Mouse (Mus musculus): Measurements from ENCODE around the gene Rabepk. TPM values are rescaled to one million over a fixed set of nuclear protein-coding genes. Genes with fewer than 3 reads are reported as not detected.
"Not testable (repeated sequence)": the region's sequence is repeated elsewhere in the genome, so short reads cannot be mapped to it uniquely, and the experiment has no call there.

Rabepk gene
- polyA plus RNA-seq (2012; rRNA removed): 37.1 and 38.2 TPM in 2 replicates

- peak within 1 kb of the TSS; percentile 48 for H3K4me3 ChIP-seq (ENCODE audit: insufficient read depth, low read length)
- TF ChIP-seq CTCF (IDR thresholded peaks at IDR 0.05; ENCODE audit: extremely low read depth, insufficient read depth, low read length): no peak
- peak; percentile 67 for TF ChIP-seq POLR2A (IDR thresholded peaks at IDR 0.05; ENCODE audit: extremely low read depth, insufficient read depth, low read length)
- H3K4me1 ChIP-seq (ENCODE audit: control insufficient read depth, insufficient read depth, low read length): peaks cover 4% of the 10 kb centered on the region; the same call in 1 of the 2 replicates
- H3K27ac ChIP-seq (ENCODE audit: insufficient read depth, low read length): peak within 1 kb of the TSS; percentile 6; the same call in 1 of the 2 replicates
Measured at GRCm38 (mm10) chr2:34799357-34800256, at the start of gene Rabepk. Rabepk (minus strand) TSS chr2:34799912.

DNA sequence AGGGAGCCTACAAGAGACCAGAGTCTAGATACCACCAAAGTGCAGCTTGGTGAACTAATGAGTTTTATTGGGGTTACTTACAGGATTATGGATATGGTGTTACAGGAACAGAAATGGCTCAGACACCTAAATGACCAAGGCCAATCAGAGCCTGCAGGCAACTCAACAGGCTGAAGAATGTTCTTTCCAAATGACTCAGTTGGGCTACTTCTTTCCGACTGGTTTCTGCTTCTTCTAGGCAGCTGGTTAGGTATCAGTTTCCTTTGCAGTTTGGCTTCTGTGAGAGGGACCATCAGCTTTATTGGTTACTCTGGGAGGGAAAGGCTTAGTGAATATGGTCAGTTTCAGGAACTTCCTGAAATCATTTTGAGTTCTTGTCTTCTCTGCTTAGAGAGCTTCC lies 48.0 kb upstream of the Rabepk start:
- Histone ChIP-seq H3K27ac (ENCODE audit: insufficient read depth, low read length) (no peak overlapping the region), H3K4me1 (ENCODE audit: control insufficient read depth, insufficient read depth, low read length) (peaks cover 1% of the 10 kb centered on the region; the same call in 1 of the 2 replicates), H3K4me3 (ENCODE audit: insufficient read depth, low read length) (no peak overlapping the region)
- TF ChIP-seq CTCF (IDR thresholded peaks at IDR 0.05; ENCODE audit: extremely low read depth, insufficient read depth, low read length) (no peak), POLR2A (IDR thresholded peaks at IDR 0.05; ENCODE audit: extremely low read depth, insufficient read depth, low read length) (no peak)

DNA sequence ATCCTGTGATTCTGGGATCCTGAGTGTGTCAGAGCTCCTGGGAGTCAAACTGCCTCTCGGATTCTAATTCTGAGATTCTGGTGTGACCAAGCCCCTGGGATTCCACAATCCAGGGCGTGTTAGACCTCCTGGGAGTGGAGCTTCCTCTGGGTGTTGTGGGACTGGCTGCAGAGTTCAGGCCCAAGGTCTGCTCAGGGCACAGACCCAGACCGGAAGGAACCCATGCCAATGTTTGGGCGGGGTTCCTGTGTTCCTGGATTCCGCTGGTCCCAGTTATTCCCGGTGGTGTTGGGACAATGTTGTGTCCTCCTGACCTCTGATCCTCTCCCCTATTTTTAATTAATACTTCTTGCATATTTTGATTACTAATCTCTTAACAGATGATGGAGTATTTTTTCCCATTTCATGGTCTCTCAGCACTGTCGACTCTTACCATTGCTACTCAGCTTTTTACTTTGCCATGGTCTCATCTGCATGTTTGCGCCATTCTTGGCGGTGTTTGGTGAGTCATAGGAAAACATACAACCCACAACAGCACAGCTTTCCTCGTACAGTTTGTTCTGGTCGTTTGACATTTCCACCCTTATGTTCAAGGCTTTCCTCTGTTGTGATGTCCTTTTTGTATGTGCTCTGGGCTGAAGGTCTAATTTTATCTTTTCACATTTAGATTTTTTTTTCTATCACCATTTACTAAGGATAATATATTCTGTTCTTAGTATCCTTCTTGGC lies 43.7 kb upstream of the Rabepk start:
- TF ChIP-seq CTCF (IDR thresholded peaks at IDR 0.05; ENCODE audit: extremely low read depth, insufficient read depth, low read length): no peak
- TF ChIP-seq POLR2A (IDR thresholded peaks at IDR 0.05; ENCODE audit: extremely low read depth, insufficient read depth, low read length): no peak
- Histone ChIP-seq H3K27ac (ENCODE audit: insufficient read depth, low read length) (peak overlapping the region; percentile 67; the same call in 1 of the 2 replicates), H3K4me1 (ENCODE audit: control insufficient read depth, insufficient read depth, low read length) (peaks cover 1% of the 10 kb centered on the region; the same call in 1 of the 2 replicates), H3K4me3 (ENCODE audit: insufficient read depth, low read length) (no peak overlapping the region)

GRCm38 (mm10) chr2:34841706-34842105 lies 42.0 kb upstream of the Rabepk start:
- no peak for TF ChIP-seq CTCF (IDR thresholded peaks at IDR 0.05; ENCODE audit: extremely low read depth, insufficient read depth, low read length)
- no peak for TF ChIP-seq POLR2A (IDR thresholded peaks at IDR 0.05; ENCODE audit: extremely low read depth, insufficient read depth, low read length)
- Histone ChIP-seq H3K4me3 (ENCODE audit: insufficient read depth, low read length) (no peak overlapping the region), H3K27ac (ENCODE audit: insufficient read depth, low read length) (no peak overlapping the region), H3K4me1 (ENCODE audit: control insufficient read depth, insufficient read depth, low read length) (peaks cover 1% of the 10 kb centered on the region; the same call in 1 of the 2 replicates)

- not testable (repeated sequence) for H3K4me3 ChIP-seq (ENCODE audit: insufficient read depth, low read length); H3K27ac ChIP-seq (ENCODE audit: insufficient read depth, low read length); H3K4me1 ChIP-seq (ENCODE audit: control insufficient read depth, insufficient read depth, low read length)
Measured at GRCm38 (mm10) chr2:34840143-34840542, 40.4 kb upstream of the Rabepk start.

DNA sequence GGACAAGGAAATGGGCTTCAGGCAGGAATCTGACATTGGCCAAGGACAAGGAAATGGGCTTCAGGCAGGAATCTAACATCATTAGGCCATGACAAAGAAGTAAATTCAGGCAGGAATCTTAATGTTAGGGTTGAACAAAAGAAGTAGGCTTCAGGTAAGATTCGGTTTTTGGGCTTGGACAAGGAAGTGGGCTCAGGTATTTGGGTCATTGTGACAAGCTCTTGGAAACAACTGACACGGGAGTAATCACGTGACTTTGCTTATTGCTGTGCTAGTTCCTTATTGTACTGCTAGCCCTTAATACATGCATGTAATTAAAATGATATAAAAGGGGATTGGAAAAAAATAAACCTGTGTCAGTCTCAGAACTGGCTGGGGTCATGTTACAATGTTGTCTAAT lies 36.0 kb upstream of the Rabepk start:
- no peak for TF ChIP-seq CTCF (IDR thresholded peaks at IDR 0.05; ENCODE audit: extremely low read depth, insufficient read depth, low read length)
- no peak for TF ChIP-seq POLR2A (IDR thresholded peaks at IDR 0.05; ENCODE audit: extremely low read depth, insufficient read depth, low read length)
- no peak overlapping the region for H3K27ac ChIP-seq (ENCODE audit: insufficient read depth, low read length)
- no peaks in the 10 kb centered on the region for H3K4me1 ChIP-seq (ENCODE audit: control insufficient read depth, insufficient read depth, low read length)
- H3K4me3 ChIP-seq (ENCODE audit: insufficient read depth, low read length): no peak overlapping the region

- Histone ChIP-seq H3K27ac (ENCODE audit: insufficient read depth, low read length) (no peak overlapping the region), H3K4me3 (ENCODE audit: insufficient read depth, low read length) (no peak overlapping the region), H3K4me1 (ENCODE audit: control insufficient read depth, insufficient read depth, low read length) (no peaks in the 10 kb centered on the region)
- TF ChIP-seq CTCF (IDR thresholded peaks at IDR 0.05; ENCODE audit: extremely low read depth, insufficient read depth, low read length): no peak
- TF ChIP-seq POLR2A (IDR thresholded peaks at IDR 0.05; ENCODE audit: extremely low read depth, insufficient read depth, low read length): no peak
Measured at GRCm38 (mm10) chr2:34833624-34834023, 33.9 kb upstream of the Rabepk start.

GRCm38 (mm10) chr2:34832766-34833457 lies 33.2 kb upstream of the Rabepk start, which contains the start of gene Gm34653:
Gm34653 (plus strand) TSS chr2:34833007.
- not testable (repeated sequence) for H3K27ac ChIP-seq (ENCODE audit: insufficient read depth, low read length); H3K4me3 ChIP-seq (ENCODE audit: insufficient read depth, low read length); H3K4me1 ChIP-seq (ENCODE audit: control insufficient read depth, insufficient read depth, low read length)

GRCm38 (mm10) chr2:34830066-34830465 lies 30.4 kb upstream of the Rabepk start:
- not testable (repeated sequence) for H3K4me1 ChIP-seq (ENCODE audit: control insufficient read depth, insufficient read depth, low read length); H3K4me3 ChIP-seq (ENCODE audit: insufficient read depth, low read length); H3K27ac ChIP-seq (ENCODE audit: insufficient read depth, low read length)

Measured in cortical plate, adult 2 months (tissue).